Mouse (Mus musculus): Measurements from ENCODE around the gene Tppp2.

GRCm38 (mm10) chr14:51941577-51941976 lies 23.4 kb downstream of the Tppp2 start:
- no peak for TF ChIP-seq POLR2A (IDR thresholded peaks at IDR 0.05; ENCODE audit: borderline replicate concordance, extremely low read depth, insufficient read depth, insufficient read length, poor library complexity, severe bottlenecking)
- TF ChIP-seq CTCF (IDR thresholded peaks at IDR 0.05; ENCODE audit: borderline replicate concordance, extremely low read depth, insufficient read depth, insufficient read length) = no peak

All from brain, embryonic 14.5 days (tissue).